Mouse (Mus musculus) forebrain, embryonic 11.5 days (tissue): ENCODE measurements around the gene Osm. TPM values are rescaled to one million over a fixed set of nuclear protein-coding genes. Genes with fewer than 3 reads are reported as not detected.
A peak's percentile ranks its signal among the peaks of the same experiment; 100 is the strongest.

Experiments used
- ATAC-seq: fragments of 200-750 bp; cut with Nextera tagmentation; replicated peaks from 2 replicates; pipeline ENCODE4 v1.8.0; 2017; ENCODE audit warnings: moderate TSS enrichment; ENCODE audit not compliant: low FRiP score
- DNase-seq: peaks from one replicate; pipeline ENCODE4 v3.0.0-alpha.2; 2017; ENCODE audit warnings: low spot score
- H3K27ac ChIP-seq: fragments of 300-500 bp; sonication (generic); 2 replicates; pipeline ENCODE4 v1.5.1; 2014; ENCODE audit warnings: low read depth, low read length
- H3K27me3 ChIP-seq: fragments of 300-500 bp; sonication (generic); 2 replicates; pipeline ENCODE4 v1.6.1; 2014; ENCODE audit warnings: mild to moderate bottlenecking, low read length, mixed read lengths; ENCODE audit not compliant: control insufficient read depth, insufficient read depth
- H3K36me3 ChIP-seq: fragments of 300-500 bp; sonication (generic); 2 replicates; pipeline ENCODE4 v1.6.1; 2014; ENCODE audit warnings: mild to moderate bottlenecking, low read length, moderate library complexity, mixed read lengths; ENCODE audit not compliant: control insufficient read depth, insufficient read depth
- H3K4me1 ChIP-seq: fragments of 300-500 bp; sonication (generic); replicated peaks from 2 replicates; pipeline ENCODE4 v1.6.1; 2014; ENCODE audit warnings: low read length, mixed read lengths; ENCODE audit not compliant: control insufficient read depth, insufficient read depth
- H3K4me2 ChIP-seq: fragments of 300-500 bp; sonication (generic); 2 replicates; pipeline ENCODE4 v1.6.1; 2014; ENCODE audit warnings: low read depth, mild to moderate bottlenecking, low read length, moderate library complexity, mixed read lengths; ENCODE audit not compliant: severe bottlenecking
- H3K4me3 ChIP-seq: fragments of 300-500 bp; sonication (generic); 2 replicates; pipeline ENCODE4 v1.5.1; 2014; ENCODE audit warnings: low read depth, low read length
- H3K9ac ChIP-seq: fragments of 300-500 bp; sonication (generic); 2 replicates; pipeline ENCODE4 v1.6.1; 2014; ENCODE audit warnings: low read length
- H3K9me3 ChIP-seq: fragments of 300-500 bp; sonication (generic); 2 replicates; pipeline ENCODE4 v1.6.1; 2016; ENCODE audit warnings: low read length, mixed read lengths; ENCODE audit not compliant: control insufficient read depth
- WGBS: fragments of 180-500 bp; shearing (Covaris S2); extraction: QIAGEN DNeasy Blood & Tissue Kit; methylation state at CpG from one replicate; pipeline ENCODE4 v1.1.7; 2014; 5-methylcytosine and 5-hydroxymethylcytosine counted together
- polyA plus RNA-seq: library from polyadenylated mRNA; unstranded; fragments of >200 nt; fragmentation: Nextera tagmentation; extraction: Ambion mirVana; gene quantifications from 2 replicates; pipeline ENCODE4 v1.2.1, GENCODE M21; 2014

Osm gene
- polyA plus RNA-seq, 1 experiment from 2014 or later, result not detected

DNA sequence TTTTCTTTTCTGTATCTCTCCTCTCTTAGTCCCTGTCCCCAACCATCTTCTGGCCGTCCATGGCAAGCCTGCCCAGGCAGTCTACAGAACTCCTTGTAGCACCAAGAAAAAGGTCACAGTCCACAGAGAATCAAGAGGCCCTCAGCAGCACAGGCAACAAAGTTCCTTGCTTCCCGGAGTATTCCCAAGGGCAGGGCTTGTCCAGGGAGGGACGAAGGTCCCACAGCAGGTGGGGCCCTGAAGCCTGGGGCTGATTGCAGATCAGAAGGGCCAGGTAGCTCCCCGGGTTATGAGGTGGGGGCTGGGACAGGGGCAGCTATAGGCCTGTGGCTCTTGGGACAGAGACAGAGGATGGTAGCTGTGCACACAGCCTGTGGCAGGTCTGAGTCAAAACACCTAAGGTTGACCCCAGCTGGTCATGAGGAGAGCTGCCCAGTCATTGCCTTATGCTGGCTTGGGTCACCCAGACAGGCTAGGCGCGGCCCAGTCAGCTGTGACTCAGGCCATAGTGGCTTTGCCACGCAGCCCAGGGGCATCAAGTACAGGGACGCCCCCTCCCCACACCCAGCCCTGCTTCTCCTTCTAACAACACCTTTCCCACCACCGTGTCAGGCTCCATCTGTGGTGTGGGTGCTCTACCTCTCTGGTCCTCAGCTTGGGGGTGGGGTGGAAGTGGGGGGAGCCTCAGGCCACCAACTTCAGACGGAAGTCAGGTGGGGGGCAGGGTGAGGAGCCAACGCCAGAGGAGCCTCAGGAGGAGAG, 20.8 kb downstream of the Osm start, which contains the start of gene Lif:
Gene Lif, plus strand, starts transcription at position 712 of the 762 bp plus-strand sequence.
- ATAC-seq (no peak), DNase-seq (no peak)
- Histone ChIP-seq H3K36me3 (no peaks in the 10 kb centered on the region), H3K4me1 (no peaks in the 10 kb centered on the region), H3K27ac (no peak within 1 kb of the TSS), H3K9me3 (no peaks in the 10 kb centered on the region), H3K27me3 (no peaks in the 10 kb centered on the region), H3K4me2 (no peak within 1 kb of the TSS), H3K9ac (no peak within 1 kb of the TSS), H3K4me3 (no peak within 1 kb of the TSS)
- WGBS, result 63% methylated on average over 11 of the region's 11 CpGs

- 59% methylated on average over 5 of the region's 5 CpGs for WGBS
- H3K9ac ChIP-seq, result no peak overlapping the region
- no peak overlapping the region for H3K4me3 ChIP-seq
- ATAC-seq (no peak), DNase-seq (no peak)
- H3K27ac ChIP-seq, result no peak overlapping the region
- H3K9me3 ChIP-seq, result no peaks in the 10 kb centered on the region
- no peaks in the 10 kb centered on the region for H3K4me1 ChIP-seq
- no peaks in the 10 kb centered on the region for H3K27me3 ChIP-seq
- no peaks in the 10 kb centered on the region for H3K36me3 ChIP-seq
- no peak overlapping the region for H3K4me2 ChIP-seq
These were observed 21.5 kb downstream of the Osm start for GRCm38 (mm10) chr11:4257756-4258155.

GRCm38 (mm10) chr11:4258657-4259082, 22.4 kb downstream of the Osm start:
- H3K9me3 ChIP-seq, result no peaks in the 10 kb centered on the region
- H3K36me3 ChIP-seq, result no peaks in the 10 kb centered on the region
- DNase-seq, result peak; percentile 89
- no peak overlapping the region for H3K9ac ChIP-seq
- ATAC-seq, result peak; percentile 71
- H3K4me1 ChIP-seq, result no peaks in the 10 kb centered on the region
- WGBS, result 1% methylated on average over 7 of the region's 7 CpGs
- H3K27me3 ChIP-seq, result no peaks in the 10 kb centered on the region
- H3K27ac ChIP-seq, result no peak overlapping the region
- H3K4me2 ChIP-seq, result peak overlapping the region; percentile 33
- no peak overlapping the region for H3K4me3 ChIP-seq

DNA sequence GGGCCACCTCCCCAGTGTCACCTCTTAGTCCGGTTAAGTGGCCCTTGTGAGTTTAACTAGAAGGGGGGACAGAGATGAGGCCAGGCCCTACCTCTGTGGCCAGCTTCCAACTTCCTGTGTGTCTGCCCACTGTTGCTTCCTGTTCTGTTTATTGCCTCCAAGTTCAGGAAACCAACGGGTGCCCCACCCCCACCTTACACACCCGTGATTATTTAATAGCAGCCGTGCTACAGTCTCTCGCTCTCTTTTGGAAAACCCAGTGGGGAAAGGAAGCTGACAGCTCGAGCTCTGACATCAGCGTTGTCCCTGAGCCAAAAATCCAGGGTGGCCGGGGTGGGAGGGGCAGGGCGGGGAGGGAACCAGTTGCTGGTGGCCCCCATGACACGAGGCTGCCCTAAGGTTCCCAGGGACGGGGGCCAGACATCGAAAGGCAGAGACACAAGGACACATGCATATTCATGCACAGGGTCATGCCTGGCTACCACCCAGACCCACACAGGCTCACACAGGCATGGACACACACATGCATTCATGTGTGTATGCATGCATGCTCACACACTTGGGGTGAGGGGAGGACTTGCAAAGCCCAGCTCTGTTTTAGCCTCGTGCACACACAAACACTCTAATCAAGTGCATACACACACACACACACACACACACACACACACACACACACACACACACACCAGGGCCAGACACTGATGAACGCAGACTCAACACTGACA, 24.4 kb downstream of the Osm start:
- no peak for ATAC-seq
- Histone ChIP-seq H3K4me1 (no peaks in the 10 kb centered on the region), H3K9me3 (no peaks in the 10 kb centered on the region), H3K4me2 (no peak overlapping the region), H3K27me3 (peaks cover 4% of the 10 kb centered on the region), H3K36me3 (no peaks in the 10 kb centered on the region), H3K9ac (no peak overlapping the region), H3K4me3 (no peak overlapping the region), H3K27ac (no peak overlapping the region)
- no peak for DNase-seq
- 75% methylated on average over 14 of the region's 14 CpGs for WGBS

DNA sequence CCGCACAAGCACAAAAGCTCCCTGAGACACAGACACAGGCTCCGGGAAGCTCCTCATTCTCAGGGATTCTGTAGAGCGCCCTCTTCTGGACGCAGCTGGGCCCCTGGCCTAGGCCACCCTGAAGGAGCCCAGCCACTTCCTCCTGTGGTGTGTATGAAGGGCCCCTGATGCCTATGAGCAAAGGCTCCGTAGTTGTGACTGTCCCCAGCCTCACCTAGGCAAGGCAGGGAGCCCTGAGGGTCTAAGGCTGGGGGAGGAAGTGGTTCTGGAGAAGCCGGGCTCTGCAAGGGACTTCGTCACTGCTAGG, 24.9 kb downstream of the Osm start:
- Histone ChIP-seq H3K4me1 (no peaks in the 10 kb centered on the region), H3K9ac (no peak overlapping the region), H3K36me3 (no peaks in the 10 kb centered on the region), H3K4me3 (no peak overlapping the region), H3K27ac (no peak overlapping the region), H3K4me2 (no peak overlapping the region), H3K27me3 (peaks cover 9% of the 10 kb centered on the region), H3K9me3 (no peaks in the 10 kb centered on the region)
- DNase-seq (peak; percentile 74), ATAC-seq (0 out of 2 replicates have a peak, but pooled peaks have one; percentile 34)
- WGBS, result 42% methylated on average over 7 of the region's 7 CpGs

GRCm38 (mm10) chr11:4261969-4262368, 25.7 kb downstream of the Osm start:
- WGBS, result 48% methylated on average over 5 of the region's 5 CpGs
- Histone ChIP-seq H3K4me3 (no peak overlapping the region), H3K27ac (no peak overlapping the region), H3K9me3 (no peaks in the 10 kb centered on the region), H3K36me3 (no peaks in the 10 kb centered on the region), H3K9ac (no peak overlapping the region), H3K4me1 (no peaks in the 10 kb centered on the region), H3K4me2 (no peak overlapping the region), H3K27me3 (peaks cover 16% of the 10 kb centered on the region)
- ATAC-seq (no peak), DNase-seq (no peak)

DNA sequence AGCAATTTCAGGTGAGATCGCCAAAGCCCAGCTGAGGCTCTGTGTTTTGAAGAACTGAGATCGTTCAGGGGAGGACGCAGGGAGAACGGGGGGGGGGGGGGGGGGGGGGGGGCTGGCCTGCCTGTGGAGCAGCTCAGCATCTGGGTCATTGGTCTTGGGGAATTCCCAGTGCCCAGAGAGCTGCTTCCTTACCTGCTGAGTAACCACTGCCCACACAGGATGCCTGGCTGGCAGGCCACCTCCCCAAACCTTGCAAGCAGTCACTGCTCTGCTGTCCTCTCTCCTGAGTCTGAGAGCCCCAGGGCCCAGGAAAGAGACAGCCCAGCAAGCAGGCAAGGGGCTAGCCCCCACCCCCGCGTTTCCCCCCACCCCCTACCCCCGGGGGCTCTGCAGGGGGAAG, 26.6 kb downstream of the Osm start:
- ATAC-seq, result no peak
- H3K27me3 ChIP-seq, result peaks cover 24% of the 10 kb centered on the region
- WGBS, result 25% methylated on average over 7 of the region's 7 CpGs

GRCm38 (mm10) chr11:4263296-4263695, 27.1 kb downstream of the Osm start:
- Histone ChIP-seq H3K27me3 (peaks cover 28% of the 10 kb centered on the region), H3K4me2 (no peak overlapping the region), H3K9ac (no peak overlapping the region), H3K4me1 (no peaks in the 10 kb centered on the region), H3K9me3 (no peaks in the 10 kb centered on the region), H3K4me3 (no peak overlapping the region), H3K27ac (no peak overlapping the region), H3K36me3 (no peaks in the 10 kb centered on the region)
- DNase-seq (no peak), ATAC-seq (no peak)
- WGBS, result 29% methylated on average over 1 of the region's 1 CpGs

More for the DNA sequence above, 26.6 kb downstream of the Osm start:
- Histone ChIP-seq H3K9me3 (no peaks in the 10 kb centered on the region), H3K9ac (no peak overlapping the region), H3K27ac (no peak overlapping the region), H3K36me3 (no peaks in the 10 kb centered on the region), H3K4me1 (no peaks in the 10 kb centered on the region), H3K4me2 (no peak overlapping the region), H3K4me3 (no peak overlapping the region)
- DNase-seq, result no peak
